Mouse (Mus musculus) liver, embryonic 14.5 days (tissue): ENCODE measurements around the gene Gba.

Experiments used
- CTCF ChIP-seq: IDR thresholded peaks from 2 replicates; pipeline ENCODE4 v1.5.1; 2016; ENCODE audit warnings: antibody characterized with exemption, low read depth, control low read depth
- EP300 ChIP-seq: IDR thresholded peaks from 2 replicates; pipeline ENCODE4 v1.6.1; 2016; ENCODE audit warnings: antibody characterized with exemption, low read depth

GRCm38 (mm10) chr3:89190436-89190835 lies 12.3 kb upstream of the Gba start:
- TF ChIP-seq CTCF: no peak
- TF ChIP-seq EP300: no peak
